Mouse (Mus musculus) stomach, embryonic 16.5 days (tissue): ENCODE measurements around the gene Plaur. TPM values are rescaled to one million over a fixed set of nuclear protein-coding genes. Genes with fewer than 3 reads are reported as not detected.

Experiments used
- ATAC-seq: fragments of 200-750 bp; cut with Nextera tagmentation; 2 replicates; pipeline ENCODE4 v1.8.0; 2017; ENCODE audit warnings: moderate number of reproducible peaks, moderate TSS enrichment; ENCODE audit not compliant: insufficient read depth, low FRiP score
- H3K27ac ChIP-seq: fragments of 300-500 bp; sonication (generic); 2 replicates; pipeline ENCODE4 v1.5.1; 2014; ENCODE audit warnings: low read length
- H3K27me3 ChIP-seq: fragments of 300-500 bp; sonication (generic); 2 replicates; pipeline ENCODE4 v1.6.1; 2014; ENCODE audit warnings: low read length, control low read depth, mixed read lengths; ENCODE audit not compliant: control insufficient read depth, insufficient read depth
- H3K36me3 ChIP-seq: fragments of 300-500 bp; sonication (generic); 2 replicates; pipeline ENCODE4 v1.6.1; 2014; ENCODE audit warnings: low read length; ENCODE audit not compliant: control insufficient read depth, insufficient read depth
- H3K4me1 ChIP-seq: fragments of 300-500 bp; sonication (generic); 2 replicates; pipeline ENCODE4 v1.6.1; 2014; ENCODE audit warnings: low read length, control low read depth, mixed read lengths; ENCODE audit not compliant: control insufficient read depth, insufficient read depth
- H3K4me2 ChIP-seq: fragments of 300-500 bp; sonication (generic); 2 replicates; pipeline ENCODE4 v1.6.1; 2014; ENCODE audit warnings: low read depth, low read length, mixed read lengths
- H3K4me3 ChIP-seq: fragments of 300-500 bp; sonication (generic); replicated peaks from 2 replicates; pipeline ENCODE4 v1.5.1; 2014; ENCODE audit warnings: mild to moderate bottlenecking, low read length
- H3K9ac ChIP-seq: fragments of 300-500 bp; sonication (generic); 2 replicates; pipeline ENCODE4 v1.6.1; 2014; ENCODE audit warnings: low read length
- H3K9me3 ChIP-seq: fragments of 300-500 bp; sonication (generic); replicated peaks from 2 replicates; pipeline ENCODE4 v1.6.1; 2016; ENCODE audit warnings: low read length, control low read depth; ENCODE audit not compliant: control insufficient read depth
- WGBS: fragments of 180-500 bp; shearing (Covaris S2); extraction: QIAGEN DNeasy Blood & Tissue Kit; methylation state at CpG from one replicate; pipeline ENCODE4 v1.1.7; 2014; 5-methylcytosine and 5-hydroxymethylcytosine counted together
- polyA plus RNA-seq: library from polyadenylated mRNA; unstranded; fragments of >200 nt; fragmentation: Nextera tagmentation; extraction: Ambion mirVana; gene quantifications from 2 replicates; pipeline ENCODE4 v1.2.1, GENCODE M21; 2015

The Plaur gene
- polyA plus RNA-seq, 1 experiment from 2014 or later = 13.3 TPM

DNA sequence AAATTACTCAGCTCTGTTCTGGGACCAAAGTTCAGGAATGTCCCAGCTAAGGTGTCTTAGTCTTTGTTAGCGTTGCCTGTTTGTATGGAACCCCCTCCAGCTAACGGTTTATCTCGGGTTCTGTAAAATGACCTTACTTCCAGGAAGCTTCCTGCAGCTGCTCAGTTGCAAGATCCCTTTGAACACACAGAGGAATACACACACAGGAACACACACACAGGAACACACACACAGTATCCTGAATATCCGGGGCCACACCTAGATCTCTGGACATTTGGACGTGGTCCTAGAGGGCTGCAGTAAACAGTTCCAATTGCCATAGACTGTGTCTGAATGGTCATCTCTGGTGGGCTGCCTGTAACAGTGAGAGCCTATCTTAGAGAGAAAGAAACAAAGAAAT is 6.6 kb upstream of the Plaur start:
- Histone ChIP-seq H3K4me3 (no peak overlapping the region), H3K27me3 (no peaks in the 10 kb centered on the region), H3K9ac (no peak overlapping the region), H3K4me2 (no peak overlapping the region), H3K9me3 (no peaks in the 10 kb centered on the region), H3K4me1 (0 out of 2 replicates have a peak, but pooled peaks cover 3% of the 10 kb centered on the region), H3K27ac (no peak overlapping the region), H3K36me3 (no peaks in the 10 kb centered on the region)
- ATAC-seq = no peak
- 64% methylated on average over 5 of the region's 5 CpGs for WGBS

DNA sequence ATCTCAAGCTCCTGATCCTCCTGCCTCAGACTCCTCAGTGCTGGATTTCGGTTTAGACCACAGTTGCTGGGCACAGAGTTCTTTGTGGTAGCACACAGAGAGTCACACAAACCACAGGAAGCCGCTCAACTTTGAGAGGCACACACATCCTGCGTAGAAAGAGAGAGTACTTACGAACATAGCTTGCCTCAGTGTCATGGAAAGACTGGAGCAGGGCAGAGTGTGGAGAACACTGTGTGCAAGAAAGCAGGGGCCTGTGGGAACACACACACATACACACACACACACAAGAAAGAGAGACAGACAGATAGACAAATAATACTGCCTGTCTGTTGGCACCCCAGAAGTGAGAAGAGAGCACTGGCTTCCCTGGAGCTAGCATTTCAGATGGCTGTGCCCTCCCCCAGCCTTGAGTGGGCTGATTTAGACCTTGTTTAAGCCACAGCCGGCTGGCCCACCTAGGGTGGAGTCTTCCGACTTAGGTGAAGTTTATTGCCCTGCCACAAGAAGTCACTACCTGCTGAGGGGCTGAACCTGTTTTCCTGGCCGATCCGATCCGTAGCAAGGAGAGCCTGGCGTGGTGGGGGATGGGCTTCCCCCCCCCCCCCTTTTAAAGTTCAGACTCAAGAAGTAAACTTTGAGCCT is 4.4 kb upstream of the Plaur start:
- Histone ChIP-seq H3K27me3 (no peaks in the 10 kb centered on the region), H3K9ac (no peak overlapping the region), H3K4me3 (no peak overlapping the region), H3K9me3 (no peaks in the 10 kb centered on the region), H3K4me1 (peaks cover 8% of the 10 kb centered on the region; the same call in 1 of the 2 replicates), H3K36me3 (no peaks in the 10 kb centered on the region), H3K27ac (0 out of 2 replicates have a peak overlapping the region, but pooled peaks have one; percentile 6), H3K4me2 (no peak overlapping the region)
- no peak for ATAC-seq
- 56% methylated on average over 10 of the region's 10 CpGs for WGBS

DNA sequence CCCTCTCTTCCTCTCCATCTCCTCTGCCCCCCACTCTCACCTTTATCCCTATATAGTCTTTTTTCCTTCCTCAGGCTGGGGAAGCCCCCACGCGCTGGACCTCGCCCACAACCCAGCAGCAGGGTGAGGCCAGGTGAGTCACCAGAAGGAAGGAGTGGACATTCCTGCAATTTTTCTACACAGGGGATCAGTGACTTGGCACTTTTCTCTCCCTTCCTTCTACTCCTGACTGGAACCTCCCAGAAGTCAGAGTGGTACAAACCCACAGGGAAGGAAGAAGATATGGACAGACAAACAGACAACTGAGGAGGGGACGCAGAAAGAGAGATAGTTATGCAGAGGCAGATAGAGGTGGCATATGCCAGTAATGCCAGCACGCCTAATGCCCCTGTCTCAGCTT is 2.8 kb upstream of the Plaur start:
- Histone ChIP-seq H3K4me3 (no peak overlapping the region), H3K27me3 (no peaks in the 10 kb centered on the region), H3K36me3 (no peaks in the 10 kb centered on the region), H3K4me1 (peaks cover 8% of the 10 kb centered on the region; the same call in 1 of the 2 replicates), H3K27ac (peak overlapping the region; percentile 80), H3K4me2 (no peak overlapping the region), H3K9ac (no peak overlapping the region), H3K9me3 (no peaks in the 10 kb centered on the region)
- ATAC-seq = peak; percentile 44; the same call in 1 of the 2 replicates
- 60% methylated on average over 5 of the region's 5 CpGs for WGBS

DNA sequence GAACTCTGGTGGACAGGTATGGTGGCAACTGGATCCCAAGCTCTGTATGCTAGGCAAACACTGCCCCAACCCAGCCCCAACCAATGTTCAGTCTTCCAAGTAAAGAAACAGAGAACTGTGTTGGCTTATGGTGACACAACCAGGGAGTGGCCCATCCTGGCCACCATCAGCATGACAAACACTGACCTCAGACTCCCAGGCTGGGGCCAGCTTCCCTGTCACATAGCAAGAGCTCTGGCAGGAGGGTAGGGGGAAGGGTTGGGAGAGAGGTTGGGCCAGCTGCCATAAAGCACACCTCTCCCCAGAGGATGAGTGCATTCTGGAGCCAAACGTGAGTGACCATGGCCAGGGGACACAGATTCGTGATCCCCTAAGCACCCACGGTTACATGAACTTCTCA is 2.4 kb upstream of the Plaur start:
- H3K9ac ChIP-seq = no peak overlapping the region

DNA sequence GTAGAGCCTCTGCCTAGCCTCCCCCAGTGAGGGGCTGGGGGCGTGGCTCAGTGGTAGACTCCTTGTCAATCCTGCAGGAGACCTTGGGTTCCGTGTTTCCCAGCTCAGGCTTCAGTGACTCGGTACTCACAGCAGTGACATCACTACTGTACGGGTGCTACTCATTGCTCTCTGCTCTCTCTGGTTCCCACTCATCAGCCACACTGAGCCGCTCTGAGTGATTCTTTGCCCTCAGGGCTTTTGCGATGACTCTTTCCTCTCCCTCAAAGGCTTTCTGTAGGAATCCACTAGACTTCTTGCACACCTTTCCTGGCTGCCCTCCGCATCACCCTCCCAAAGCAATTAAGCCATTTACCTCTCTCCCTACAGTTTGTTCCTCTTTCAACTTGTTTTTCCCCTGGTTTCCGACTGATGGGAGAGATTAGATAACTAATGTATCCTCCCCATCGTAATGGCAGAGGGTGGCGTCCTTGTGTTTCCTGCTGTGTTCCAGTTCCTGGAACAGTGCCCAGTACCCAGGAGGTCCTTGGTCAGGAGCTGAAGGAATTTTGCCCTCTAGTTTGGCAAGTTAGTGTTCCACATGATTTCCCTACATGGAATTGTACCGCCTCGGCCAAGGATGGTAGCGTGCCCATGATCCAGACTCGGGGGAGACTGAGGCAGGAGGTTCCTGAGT is 770 bp upstream of the Plaur start:
- no peak for ATAC-seq
- Histone ChIP-seq H3K4me2 (no peak overlapping the region), H3K27ac (peak overlapping the region; percentile 48; the same call in 1 of the 2 replicates)

More for the DNA sequence above, 2.4 kb upstream of the Plaur start:
- Histone ChIP-seq H3K36me3 (no peaks in the 10 kb centered on the region), H3K4me3 (no peak overlapping the region), H3K27ac (peak overlapping the region; percentile 80), H3K4me2 (no peak overlapping the region), H3K4me1 (peaks cover 8% of the 10 kb centered on the region; the same call in 1 of the 2 replicates), H3K27me3 (no peaks in the 10 kb centered on the region), H3K9me3 (no peaks in the 10 kb centered on the region)
- ATAC-seq = peak; percentile 79
- 44% methylated on average over 3 of the region's 3 CpGs for WGBS

DNA sequence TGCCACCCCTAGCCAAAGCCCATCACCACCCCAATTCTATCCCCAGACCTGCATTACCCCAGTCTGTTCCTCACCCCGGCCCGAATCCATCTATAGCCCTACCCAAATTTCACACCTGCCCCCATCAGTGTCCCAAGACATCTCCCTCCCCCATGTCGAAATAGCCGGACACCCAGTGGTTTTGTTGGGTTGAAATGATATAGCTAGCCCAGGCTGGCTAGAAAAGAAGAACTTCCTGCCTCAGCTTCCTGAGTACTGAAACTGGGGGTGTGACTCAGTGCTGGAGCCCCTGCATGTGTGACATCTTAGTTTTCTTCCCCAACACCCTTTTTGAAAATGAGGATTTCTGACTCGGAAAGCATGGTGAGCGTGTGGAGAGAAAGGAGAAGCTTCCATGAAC is 4.6 kb downstream of the Plaur start:
- peaks cover 7% of the 10 kb centered on the region; the same call in 1 of the 2 replicates for H3K9me3 ChIP-seq
- H3K27ac ChIP-seq = no peak overlapping the region
- no peaks in the 10 kb centered on the region for H3K27me3 ChIP-seq
- H3K36me3 ChIP-seq = peaks cover 9% of the 10 kb centered on the region; the same call in 1 of the 2 replicates
- WGBS = 89% methylated on average over 6 of the region's 6 CpGs
- H3K4me2 ChIP-seq = no peak overlapping the region
- no peak overlapping the region for H3K4me3 ChIP-seq
- no peak overlapping the region for H3K9ac ChIP-seq
- no peak for ATAC-seq
- H3K4me1 ChIP-seq = peaks cover under 1% of the 10 kb centered on the region; the same call in 1 of the 2 replicates

More for the DNA sequence above, 770 bp upstream of the Plaur start:
- H3K27me3 ChIP-seq = no peaks in the 10 kb centered on the region
- WGBS = 44% methylated on average over 14 of the region's 14 CpGs
- no peaks in the 10 kb centered on the region for H3K36me3 ChIP-seq
- no peaks in the 10 kb centered on the region for H3K9me3 ChIP-seq
- H3K4me3 ChIP-seq = no peak overlapping the region
- H3K9ac ChIP-seq = no peak overlapping the region
- H3K4me1 ChIP-seq = peaks cover 8% of the 10 kb centered on the region; the same call in 1 of the 2 replicates

DNA sequence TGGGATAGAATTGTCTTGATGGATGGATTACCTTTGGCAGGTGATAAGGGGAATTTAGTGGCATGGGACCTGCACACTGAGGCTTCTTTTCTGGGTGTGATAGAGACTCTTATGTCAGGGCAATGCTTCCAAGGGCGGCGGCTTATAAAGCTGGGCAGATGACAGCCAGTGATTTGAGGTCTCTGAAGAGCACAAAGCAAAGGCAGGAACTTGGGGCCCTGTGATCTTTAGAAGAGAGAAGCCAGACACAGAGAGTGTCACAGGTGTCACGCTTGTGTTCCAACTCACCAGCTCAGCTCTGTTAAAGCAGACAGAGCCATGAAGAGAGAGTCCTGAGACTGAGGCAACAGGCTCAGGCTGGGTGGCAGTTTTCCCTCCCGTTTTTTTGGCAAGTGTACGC is 5.6 kb downstream of the Plaur start:
- Histone ChIP-seq H3K27me3 (no peaks in the 10 kb centered on the region), H3K4me3 (no peak overlapping the region), H3K27ac (no peak overlapping the region), H3K4me2 (no peak overlapping the region), H3K9ac (no peak overlapping the region), H3K4me1 (no peaks in the 10 kb centered on the region; the same call in 1 of the 2 replicates), H3K36me3 (peaks cover 15% of the 10 kb centered on the region), H3K9me3 (peaks cover 7% of the 10 kb centered on the region; the same call in 1 of the 2 replicates)
- WGBS = 82% methylated on average over 5 of the region's 5 CpGs
- no peak for ATAC-seq

DNA sequence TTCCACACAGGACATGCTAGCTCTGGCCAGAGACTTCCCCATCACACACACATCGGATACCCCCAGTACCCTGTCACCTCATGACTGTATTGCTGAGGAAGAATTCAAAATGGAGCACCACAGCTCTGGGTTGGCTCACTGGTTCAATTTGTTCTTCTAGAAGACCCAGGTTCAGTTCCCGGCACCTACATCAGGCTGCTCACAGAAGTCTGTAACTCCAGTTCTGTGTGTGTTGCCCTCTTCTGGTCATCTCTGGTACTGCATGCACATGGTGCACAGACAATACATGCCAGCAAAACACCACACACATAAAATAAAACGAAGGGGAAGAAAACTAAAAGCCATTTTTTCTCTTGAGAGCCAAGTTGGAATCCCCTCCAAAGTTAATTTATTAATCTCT is 6.8 kb downstream of the Plaur start:
- WGBS = 80% methylated on average over 3 of the region's 3 CpGs
- no peak for ATAC-seq
- no peak overlapping the region for H3K27ac ChIP-seq

DNA sequence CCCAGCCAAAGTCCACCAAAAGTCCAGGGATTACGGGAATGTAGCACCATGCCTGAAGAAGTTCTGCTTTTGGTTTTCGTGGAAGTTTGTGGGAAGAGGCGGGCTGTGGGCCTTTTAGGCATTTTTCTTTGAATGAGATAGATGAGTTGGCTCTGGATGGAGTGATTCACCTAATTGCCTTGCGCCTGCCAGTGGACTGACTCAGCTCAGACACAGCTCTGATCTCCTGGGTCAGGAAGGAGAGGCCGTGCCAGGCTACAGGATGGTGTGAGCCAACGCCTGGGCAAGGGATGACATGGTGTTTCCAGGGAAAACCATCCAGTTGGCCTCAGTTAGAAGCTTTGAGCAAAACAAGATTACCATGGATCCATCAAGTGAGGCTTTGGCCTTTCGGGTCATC is 8.1 kb downstream of the Plaur start:
- 90% methylated on average over 7 of the region's 7 CpGs for WGBS
- H3K4me2 ChIP-seq = no peak overlapping the region
- H3K9ac ChIP-seq = no peak overlapping the region
- ATAC-seq = no peak; the same call in 1 of the 2 replicates
- H3K4me1 ChIP-seq = no peaks in the 10 kb centered on the region
- H3K27me3 ChIP-seq = no peaks in the 10 kb centered on the region
- H3K9me3 ChIP-seq = peaks cover 7% of the 10 kb centered on the region; the same call in 1 of the 2 replicates
- H3K27ac ChIP-seq = no peak overlapping the region
- H3K4me3 ChIP-seq = no peak overlapping the region
- H3K36me3 ChIP-seq = peaks cover 16% of the 10 kb centered on the region

More for the DNA sequence above, 6.8 kb downstream of the Plaur start:
- H3K36me3 ChIP-seq = peaks cover 16% of the 10 kb centered on the region
- no peak overlapping the region for H3K4me3 ChIP-seq
- no peak overlapping the region for H3K9ac ChIP-seq
- peaks cover 7% of the 10 kb centered on the region; the same call in 1 of the 2 replicates for H3K9me3 ChIP-seq
- H3K4me1 ChIP-seq = no peaks in the 10 kb centered on the region
- no peaks in the 10 kb centered on the region for H3K27me3 ChIP-seq
- H3K4me2 ChIP-seq = no peak overlapping the region
